Mouse (Mus musculus): ENCODE results near the gene Mal. TPM values are rescaled to one million over a fixed set of nuclear protein-coding genes. Genes with fewer than 3 reads are reported as not detected.

Gene Mal
- total RNA-seq (2023) = not detected

GRCm38 (mm10) chr2:127656086-127656720 is at the start of gene Mal:
TSS of gene Mal (minus strand) at chr2:127656695.

GRCm38 (mm10) chr2:127586694-127587513 is 69.6 kb downstream of the Mal start, which contains the start of the genes Zfp661 and Mrps5:
TSS of gene Zfp661 (minus strand) at chr2:127587094.
TSS of gene Mrps5 (plus strand) at chr2:127587222.

Other genes starting within 250 kb of the Mal start
- gene Gpat2, start 231.5 kb downstream of the Mal start, total RNA-seq (2023) = not detected
- 1 to 10 TPM; 4.9 to 9.7 TPM for gene Fahd2a, start 212.1 kb downstream of the Mal start, total RNA-seq (2023)
- 1 to 10 TPM; 1.2 to 1.7 TPM for gene Kcnip3, start 134.6 kb downstream of the Mal start, total RNA-seq (2023)
- not detected for gene Prom2, start 115.2 kb downstream of the Mal start, total RNA-seq (2023)
- under 1 TPM; 0.88 to 0.94 TPM for gene Zfp661, start 69.6 kb downstream of the Mal start, total RNA-seq (2023)
- gene Mrps5, start 69.5 kb downstream of the Mal start, total RNA-seq (2023) = 10 to 100 TPM; 44.1 to 57.7 TPM
- gene Mall, start 73.2 kb upstream of the Mal start, total RNA-seq (2023) = not detected
- gene Nphp1, start 132.2 kb upstream of the Mal start, total RNA-seq (2023) = 1 to 10 TPM; 1.0 to 1.8 TPM
- 1 to 10 TPM; 4.7 to 5.2 TPM for gene Mtln, start 135.8 kb upstream of the Mal start, total RNA-seq (2023)
- gene Bub1, start 175.2 kb upstream of the Mal start, total RNA-seq (2023) = 10 to 100 TPM; 24.6 to 26.3 TPM
- gene Acoxl, start 182.2 kb upstream of the Mal start, total RNA-seq (2023) = not detected